Mouse (Mus musculus) hindbrain, postnatal 0 days (tissue): ENCODE data around the gene Apoa4. TPM values are rescaled to one million over a fixed set of nuclear protein-coding genes. Genes with fewer than 3 reads are reported as not detected.

ENCODE experiments used
- ATAC-seq: fragments of 200-750 bp; cut with Nextera tagmentation; 2 replicates; pipeline ENCODE4 v1.8.0; 2017; ENCODE audit warnings: mild to moderate bottlenecking, moderate TSS enrichment, moderate library complexity
- DNase-seq: peaks from one replicate; pipeline ENCODE4 v3.0.0-alpha.2; 2015; ENCODE audit warnings: low spot score
- H3K27ac ChIP-seq: fragments of 300-500 bp; sonication (generic); 2 replicates; pipeline ENCODE4 v1.5.1; 2014; ENCODE audit warnings: mild to moderate bottlenecking
- H3K27me3 ChIP-seq: fragments of 300-500 bp; sonication (generic); 2 replicates; pipeline ENCODE4 v1.6.1; 2014; ENCODE audit warnings: low read length, mixed read lengths; ENCODE audit not compliant: insufficient read depth
- H3K36me3 ChIP-seq: fragments of 300-500 bp; sonication (generic); 2 replicates; pipeline ENCODE4 v1.6.1; 2014; ENCODE audit warnings: low read length, mixed read lengths; ENCODE audit not compliant: insufficient read depth
- H3K4me1 ChIP-seq: fragments of 300-500 bp; sonication (generic); 2 replicates; pipeline ENCODE4 v1.6.1; 2014; ENCODE audit warnings: antibody characterized with exemption, low read length, mixed read lengths; ENCODE audit not compliant: insufficient read depth
- H3K4me2 ChIP-seq: fragments of 300-500 bp; sonication (generic); 2 replicates; pipeline ENCODE4 v1.6.1; 2014; ENCODE audit warnings: low read depth, mild to moderate bottlenecking, low read length, moderate library complexity, mixed read lengths
- H3K4me3 ChIP-seq: fragments of 300-500 bp; sonication (generic); 2 replicates; pipeline ENCODE4 v1.5.1; 2014; ENCODE audit warnings: low read length
- H3K9ac ChIP-seq: fragments of 300-500 bp; sonication (generic); replicated peaks from 2 replicates; pipeline ENCODE4 v1.6.1; 2014; ENCODE audit warnings: mild to moderate bottlenecking, low read length, moderate library complexity, mixed read lengths
- H3K9me3 ChIP-seq: fragments of 300-500 bp; sonication (generic); 2 replicates; pipeline ENCODE4 v1.6.1; 2016; ENCODE audit warnings: low read length, mixed read lengths
- CTCF ChIP-seq: IDR thresholded peaks from 2 replicates; pipeline ENCODE4 v1.5.1; 2016; ENCODE audit warnings: antibody characterized with exemption, control low read depth, low read depth
- WGBS: fragments of 180-500 bp; shearing (Covaris S2); extraction: QIAGEN DNeasy Blood & Tissue Kit; methylation state at CpG from one replicate; pipeline ENCODE4 v1.1.7; 2014; 5-methylcytosine and 5-hydroxymethylcytosine counted together
- polyA plus RNA-seq: library from polyadenylated mRNA; unstranded; fragments of >200 nt; fragmentation: Nextera tagmentation; extraction: Ambion mirVana; gene quantifications from 2 replicates; pipeline ENCODE4 v1.2.1, GENCODE M21; 2015
- total RNA-seq: library from RNA; depleted of rRNA; stranded (reverse); fragments of >200 nt; gene quantifications from 2 replicates; pipeline ENCODE4 v1.2.3, GENCODE M21; 2014

Gene Apoa4
- total and polyA plus RNA-seq, 2 experiments from 2014 or later: not detected

- DNase-seq: no peak
- peaks cover 3% of the 10 kb centered on the region; the same call in 1 of the 2 replicates for H3K4me1 ChIP-seq
- H3K9ac ChIP-seq: no peak overlapping the region
- H3K36me3 ChIP-seq: peaks cover 24% of the 10 kb centered on the region; the same call in 1 of the 2 replicates
- WGBS: 66% methylated on average over 5 of the region's 5 CpGs
- no peak for TF ChIP-seq CTCF
- H3K4me2 ChIP-seq: no peak overlapping the region
- H3K27me3 ChIP-seq: no peaks in the 10 kb centered on the region
- no peak for ATAC-seq
- no peak overlapping the region for H3K4me3 ChIP-seq
- no peaks in the 10 kb centered on the region for H3K9me3 ChIP-seq
- no peak overlapping the region for H3K27ac ChIP-seq
These were observed 15.4 kb upstream of the Apoa4 start for GRCm38 (mm10) chr9:46224945-46225660.

DNA sequence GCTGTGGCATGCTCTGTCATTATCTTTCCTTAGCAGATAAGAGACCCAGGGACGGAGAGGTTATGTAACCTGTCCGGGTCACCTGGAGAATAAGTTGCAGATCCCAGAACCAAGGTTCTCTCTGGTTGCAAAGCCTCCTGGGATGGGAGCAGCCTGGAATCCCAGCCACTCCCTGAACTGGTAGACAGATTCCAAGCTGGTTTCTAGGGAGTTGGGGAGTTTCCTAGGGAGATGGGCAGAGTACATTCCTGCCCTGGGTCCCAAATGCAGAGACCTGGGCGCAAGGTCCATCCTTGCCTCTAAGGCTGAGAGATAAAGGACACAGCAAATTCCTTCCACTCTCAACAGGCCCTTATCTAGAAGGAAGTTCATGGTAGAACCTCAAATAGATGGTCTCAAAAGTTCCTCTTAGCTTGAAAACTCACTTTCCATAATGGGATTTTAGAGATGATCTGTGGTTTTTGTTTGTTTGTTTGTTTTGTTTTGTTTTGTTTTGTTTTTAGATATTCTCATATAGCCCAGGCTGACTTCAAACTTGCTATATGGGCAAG lies 13.4 kb upstream of the Apoa4 start:
- no peak for TF ChIP-seq CTCF
- Histone ChIP-seq H3K27me3 (no peaks in the 10 kb centered on the region), H3K36me3 (peaks cover 4% of the 10 kb centered on the region; the same call in 1 of the 2 replicates), H3K27ac (no peak overlapping the region), H3K9ac (no peak overlapping the region), H3K4me3 (no peak overlapping the region), H3K4me1 (peaks cover 3% of the 10 kb centered on the region; the same call in 1 of the 2 replicates), H3K4me2 (no peak overlapping the region), H3K9me3 (no peaks in the 10 kb centered on the region)
- WGBS: 95% methylated on average over 3 of the region's 3 CpGs
- DNase-seq (no peak), ATAC-seq (no peak)

- no peak within 1 kb of the TSS for H3K4me3 ChIP-seq
- H3K9ac ChIP-seq: no peak within 1 kb of the TSS
- H3K4me2 ChIP-seq: no peak within 1 kb of the TSS
- H3K4me1 ChIP-seq: peaks cover 3% of the 10 kb centered on the region; the same call in 1 of the 2 replicates
- WGBS: 66% methylated on average over 9 of the region's 9 CpGs
- no peak within 1 kb of the TSS for H3K27ac ChIP-seq
- H3K36me3 ChIP-seq: no peaks in the 10 kb centered on the region; the same call in 1 of the 2 replicates
- no peaks in the 10 kb centered on the region for H3K9me3 ChIP-seq
- ATAC-seq: no peak
- TF ChIP-seq CTCF: no peak
- no peaks in the 10 kb centered on the region for H3K27me3 ChIP-seq
- no peak for DNase-seq
These were observed 12.0 kb upstream of the Apoa4 start, which contains the start of gene Apoa1 for GRCm38 (mm10) chr9:46228491-46228890. Apoa1 (plus strand) TSS chr9:46228580.

DNA sequence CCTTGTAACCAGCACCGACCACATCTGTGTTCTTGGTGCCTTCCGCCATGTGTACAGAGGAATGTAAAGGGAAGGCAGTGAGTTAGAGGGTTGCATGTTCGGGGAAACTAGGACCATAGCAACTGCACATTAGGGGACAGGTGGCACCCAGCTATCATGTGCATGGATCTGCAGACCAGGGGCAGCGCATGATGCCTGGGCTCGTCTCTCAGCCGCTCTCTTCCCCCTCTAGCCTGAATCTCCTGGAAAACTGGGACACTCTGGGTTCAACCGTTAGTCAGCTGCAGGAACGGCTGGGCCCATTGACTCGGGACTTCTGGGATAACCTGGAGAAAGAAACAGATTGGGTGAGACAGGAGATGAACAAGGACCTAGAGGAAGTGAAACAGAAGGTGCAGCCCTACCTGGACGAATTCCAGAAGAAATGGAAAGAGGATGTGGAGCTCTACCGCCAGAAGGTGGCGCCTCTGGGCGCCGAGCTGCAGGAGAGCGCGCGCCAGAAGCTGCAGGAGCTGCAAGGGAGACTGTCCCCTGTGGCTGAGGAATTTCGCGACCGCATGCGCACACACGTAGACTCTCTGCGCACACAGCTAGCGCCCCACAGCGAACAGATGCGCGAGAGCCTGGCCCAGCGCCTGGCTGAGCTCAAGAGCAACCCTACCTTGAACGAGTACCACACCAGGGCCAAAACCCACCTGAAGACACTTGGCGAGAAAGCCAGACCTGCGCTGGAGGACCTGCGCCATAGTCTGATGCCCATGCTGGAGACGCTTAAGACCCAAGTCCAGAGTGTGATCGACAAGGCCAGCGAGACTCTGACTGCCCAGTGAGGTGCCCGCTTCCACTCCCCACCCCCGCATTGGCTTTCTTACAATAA lies 10.7 kb upstream of the Apoa4 start:
- Histone ChIP-seq H3K4me2 (peak overlapping the region; percentile 78), H3K27ac (peak overlapping the region; percentile 77), H3K36me3 (no peaks in the 10 kb centered on the region; the same call in 1 of the 2 replicates), H3K4me1 (peaks cover 3% of the 10 kb centered on the region; the same call in 1 of the 2 replicates), H3K4me3 (peak overlapping the region; percentile 41), H3K9ac (peak overlapping the region; percentile 55), H3K27me3 (no peaks in the 10 kb centered on the region), H3K9me3 (no peaks in the 10 kb centered on the region)
- ATAC-seq (peak; percentile 95), DNase-seq (peak; percentile 95)
- TF ChIP-seq CTCF: peak; percentile 90
- WGBS: 14% methylated on average over 37 of the region's 37 CpGs

DNA sequence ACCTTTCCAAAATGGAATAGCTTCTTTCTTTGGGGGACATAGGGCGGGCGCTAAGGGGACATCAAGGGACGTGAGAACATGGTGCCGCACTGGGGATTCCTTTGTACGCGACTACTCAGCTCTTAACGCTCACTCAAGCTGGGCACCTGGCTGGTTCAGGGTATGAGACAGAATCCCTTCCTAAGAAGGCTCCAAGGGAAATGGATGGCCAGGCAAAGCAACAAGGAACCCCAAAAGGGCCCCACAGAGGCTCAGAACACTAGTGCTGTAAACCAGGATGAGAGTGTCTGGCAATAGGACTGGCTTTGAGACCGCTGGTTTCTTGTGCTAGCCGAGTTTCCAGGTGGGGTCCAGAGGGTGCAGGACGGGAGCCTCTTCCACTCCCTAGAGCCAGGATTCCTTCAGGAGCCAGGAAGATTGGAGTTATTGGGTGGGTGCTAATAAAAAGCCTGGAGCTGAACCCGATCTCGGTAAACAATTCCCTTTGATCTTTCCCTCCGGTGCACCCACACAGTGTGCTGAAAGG lies 10.0 kb upstream of the Apoa4 start:
- Histone ChIP-seq H3K9me3 (no peaks in the 10 kb centered on the region), H3K36me3 (no peaks in the 10 kb centered on the region), H3K27ac (peak overlapping the region; percentile 77), H3K27me3 (no peaks in the 10 kb centered on the region), H3K4me2 (peak overlapping the region; percentile 78), H3K4me3 (peak overlapping the region; percentile 41), H3K4me1 (peaks cover 3% of the 10 kb centered on the region; the same call in 1 of the 2 replicates), H3K9ac (peak overlapping the region; percentile 55)
- WGBS: 17% methylated on average over 13 of the region's 13 CpGs
- DNase-seq (peak; percentile 28), ATAC-seq (no peak; the same call in 1 of the 2 replicates)
- no peak for TF ChIP-seq CTCF

DNA sequence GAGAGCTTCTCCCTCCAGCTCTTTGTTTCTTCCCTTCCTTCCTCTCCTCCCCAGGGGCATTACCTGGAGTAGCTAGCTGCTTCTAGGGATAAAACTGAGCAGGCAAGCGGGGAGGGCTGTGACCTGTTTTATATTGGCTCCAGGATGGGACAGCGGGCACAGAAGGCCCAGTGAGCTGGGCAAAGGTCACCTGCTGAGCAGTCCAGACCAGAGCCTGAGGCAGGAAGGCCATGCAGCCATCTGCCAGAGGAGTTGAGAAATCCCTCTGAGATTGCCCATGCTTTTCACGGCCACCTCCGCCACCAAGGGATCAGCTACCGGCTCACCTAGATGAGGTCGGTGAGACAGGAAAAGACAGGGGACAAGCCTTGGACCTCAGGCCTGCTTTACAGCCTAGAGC lies 5.3 kb upstream of the Apoa4 start:
- ATAC-seq: no peak

More for the DNA sequence above, 5.3 kb upstream of the Apoa4 start:
- no peak for DNase-seq
- Histone ChIP-seq H3K9me3 (no peaks in the 10 kb centered on the region), H3K27me3 (no peaks in the 10 kb centered on the region), H3K36me3 (no peaks in the 10 kb centered on the region), H3K4me1 (no peaks in the 10 kb centered on the region), H3K4me2 (no peak overlapping the region), H3K27ac (no peak overlapping the region), H3K9ac (no peak overlapping the region), H3K4me3 (no peak overlapping the region)
- no peak for TF ChIP-seq CTCF
- WGBS: 83% methylated on average over 6 of the region's 6 CpGs
